Mouse (Mus musculus): ENCODE data around the gene Srsf1.
"Not testable (repeated sequence)": the region's sequence is repeated elsewhere in the genome, so short reads cannot be mapped to it uniquely, and the experiment has no call there.

Srsf1 gene

DNA sequence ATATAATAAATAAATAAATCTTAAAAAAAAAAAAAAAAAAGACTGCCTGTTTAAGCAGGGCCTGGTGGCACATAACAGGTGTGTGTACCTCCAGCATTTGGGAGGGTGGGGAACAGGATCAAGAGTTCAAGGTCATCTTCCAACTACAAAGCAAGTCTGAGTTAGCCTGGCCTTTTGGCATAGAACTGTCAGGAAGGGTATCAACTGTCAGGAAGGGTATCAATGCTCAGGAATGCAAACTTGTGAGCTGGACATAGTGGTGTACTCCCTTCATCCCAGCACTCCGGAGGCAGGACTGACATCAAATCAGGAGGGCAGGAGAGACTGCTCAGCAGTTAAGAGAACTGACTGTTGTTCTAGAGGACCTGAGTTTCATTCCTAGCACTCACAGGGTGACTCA lies 8.1 kb upstream of the Srsf1 start:
- DNase-seq (ENCODE audit: low read depth), result no peak

DNA sequence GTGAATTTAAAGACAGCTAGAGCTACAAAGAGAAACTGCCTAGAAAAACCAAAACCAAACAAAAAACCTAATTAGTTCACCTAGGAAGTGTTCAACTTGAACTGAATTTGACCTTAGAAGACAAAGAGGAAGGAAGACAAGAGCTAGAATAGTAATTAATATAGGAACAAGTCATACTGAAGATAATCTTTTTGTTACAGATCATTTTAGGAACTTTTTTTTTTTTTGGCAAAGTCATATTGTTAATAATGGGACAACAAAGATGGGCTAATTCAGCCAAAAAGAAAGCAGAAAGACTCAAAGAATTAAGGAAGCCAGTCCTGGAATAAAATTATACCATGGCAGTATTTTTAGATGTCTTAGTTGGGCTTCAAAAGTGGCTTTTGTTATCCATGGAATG lies 2.9 kb upstream of the Srsf1 start:
- no peak for DNase-seq (ENCODE audit: low read depth)

- not testable (repeated sequence) for DNase-seq (ENCODE audit: low read depth)
These were observed 2.0 kb upstream of the Srsf1 start for GRCm38 (mm10) chr11:88045159-88045558.

DNA sequence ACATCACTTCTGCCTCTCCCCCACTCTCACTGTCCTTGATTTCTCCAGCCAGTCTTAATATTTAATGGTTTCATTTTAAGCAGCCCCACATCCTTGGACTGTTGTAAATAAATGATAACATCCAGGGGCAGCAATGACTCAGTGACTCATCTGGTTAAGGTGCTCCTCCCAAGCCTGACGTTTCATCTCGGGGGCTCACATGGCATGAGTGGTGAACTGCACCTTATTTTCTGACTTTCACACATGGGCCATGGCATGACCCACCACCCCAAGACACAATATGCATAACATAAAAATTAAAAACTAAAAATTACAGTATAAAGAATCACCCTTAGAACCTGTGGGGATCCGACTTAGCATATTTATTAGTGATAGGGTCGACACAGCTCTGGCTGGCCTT lies 1.3 kb upstream of the Srsf1 start:
- DNase-seq (ENCODE audit: low read depth), result no peak

GRCm38 (mm10) chr11:88046323-88046937 lies 743 bp upstream of the Srsf1 start:
- no peak for DNase-seq (ENCODE audit: low read depth)

DNA sequence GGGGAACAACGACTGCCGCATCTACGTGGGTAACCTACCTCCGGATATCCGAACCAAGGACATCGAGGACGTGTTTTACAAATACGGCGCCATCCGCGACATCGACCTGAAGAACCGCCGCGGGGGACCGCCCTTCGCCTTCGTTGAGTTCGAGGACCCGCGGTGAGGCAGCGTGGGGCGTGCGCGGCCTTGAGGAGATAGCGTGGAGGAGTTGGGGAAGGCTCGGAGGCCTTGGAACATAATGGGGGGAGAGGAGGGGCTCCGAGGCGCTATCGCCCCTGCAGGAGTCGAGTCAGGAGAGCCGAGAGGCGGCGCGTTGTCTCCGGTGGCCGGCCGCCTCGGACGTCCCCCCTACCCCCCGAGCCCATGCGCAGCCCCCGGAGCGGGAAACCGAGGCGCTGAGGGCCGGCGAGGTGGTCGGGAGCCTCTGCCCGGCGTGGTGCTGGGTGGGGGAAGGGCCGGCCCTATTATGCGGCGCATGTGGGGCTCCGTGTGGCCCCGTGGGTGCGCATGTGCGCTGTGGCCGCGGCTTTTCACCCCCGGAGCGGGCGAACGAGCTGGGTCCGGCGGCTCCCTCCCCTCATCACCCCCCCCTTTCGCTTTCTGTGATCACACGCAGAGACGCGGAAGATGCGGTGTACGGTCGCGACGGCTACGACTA lies 828 bp downstream of the Srsf1 start:
- DNase-seq (ENCODE audit: low read depth), result peak; percentile 81

DNA sequence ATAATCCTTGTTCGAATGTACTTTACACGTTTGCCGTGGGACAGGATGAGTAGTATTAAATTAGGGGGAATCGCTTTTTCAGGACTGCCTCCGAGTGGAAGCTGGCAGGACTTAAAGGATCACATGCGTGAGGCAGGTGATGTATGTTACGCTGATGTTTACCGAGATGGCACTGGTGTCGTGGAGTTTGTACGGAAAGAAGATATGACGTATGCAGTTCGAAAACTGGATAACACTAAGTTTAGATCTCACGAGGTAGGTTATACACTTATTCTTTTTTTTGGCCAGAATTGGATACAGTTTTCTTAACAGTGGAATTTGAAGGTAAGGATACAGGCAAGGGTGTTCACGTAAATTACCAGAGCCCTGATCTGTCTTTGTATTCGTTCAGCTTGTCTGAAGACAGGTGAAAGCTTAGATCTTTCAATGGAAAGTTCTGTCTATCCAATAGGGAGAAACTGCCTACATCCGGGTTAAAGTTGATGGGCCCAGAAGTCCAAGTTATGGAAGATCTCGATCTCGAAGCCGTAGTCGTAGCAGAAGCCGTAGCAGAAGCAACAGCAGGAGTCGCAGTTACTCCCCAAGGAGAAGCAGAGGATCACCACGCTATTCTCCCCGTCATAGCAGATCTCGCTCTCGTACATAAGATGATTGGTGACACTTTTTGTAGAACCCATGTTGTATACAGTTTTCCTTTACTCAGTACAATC lies 1.9 kb downstream of the Srsf1 start:
- peak; percentile 41 for DNase-seq (ENCODE audit: low read depth)

GRCm38 (mm10) chr11:88049732-88050131 lies 2.6 kb downstream of the Srsf1 start:
- no peak for DNase-seq (ENCODE audit: low read depth)

DNA sequence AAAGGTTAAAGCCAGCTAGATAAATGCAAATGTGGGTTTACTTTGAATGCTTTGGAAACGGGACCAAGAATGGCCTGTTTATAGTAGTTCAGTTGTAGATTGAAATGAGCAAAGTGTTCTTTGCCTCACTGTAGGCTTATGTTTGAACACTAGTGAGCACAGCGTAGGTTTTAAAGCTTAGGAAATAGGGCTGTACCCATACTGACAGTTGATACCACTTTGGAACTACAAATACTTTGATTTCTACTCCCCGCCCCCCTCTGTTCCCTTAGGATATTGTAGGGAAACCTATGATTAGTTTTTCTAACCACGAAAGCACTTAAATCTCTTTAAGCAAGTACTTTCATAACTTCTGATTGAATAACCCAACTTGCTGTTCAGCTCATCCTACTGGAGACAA lies 5.5 kb downstream of the Srsf1 start:
- DNase-seq (ENCODE audit: low read depth), result no peak

GRCm38 (mm10) chr11:88053821-88054220 lies 6.6 kb downstream of the Srsf1 start:
- DNase-seq (ENCODE audit: low read depth), result no peak

GRCm38 (mm10) chr11:88054589-88054988 lies 7.4 kb downstream of the Srsf1 start:
- DNase-seq (ENCODE audit: low read depth), result peak; percentile 79

- DNase-seq (ENCODE audit: low read depth), result no peak
These were observed 8.6 kb downstream of the Srsf1 start for GRCm38 (mm10) chr11:88055777-88056176.

- peak; percentile 26 for DNase-seq (ENCODE audit: low read depth)
These were observed 10.6 kb downstream of the Srsf1 start for GRCm38 (mm10) chr11:88057788-88058187.

GRCm38 (mm10) chr11:88059141-88059540 lies 12.0 kb downstream of the Srsf1 start:
- peak; percentile 84 for DNase-seq (ENCODE audit: low read depth)

- peak; percentile 45 for DNase-seq (ENCODE audit: low read depth)
These were observed 14.9 kb downstream of the Srsf1 start for GRCm38 (mm10) chr11:88061892-88062625.

GRCm38 (mm10) chr11:88065732-88066131 lies 18.6 kb downstream of the Srsf1 start:
- no peak for DNase-seq (ENCODE audit: low read depth)

DNA sequence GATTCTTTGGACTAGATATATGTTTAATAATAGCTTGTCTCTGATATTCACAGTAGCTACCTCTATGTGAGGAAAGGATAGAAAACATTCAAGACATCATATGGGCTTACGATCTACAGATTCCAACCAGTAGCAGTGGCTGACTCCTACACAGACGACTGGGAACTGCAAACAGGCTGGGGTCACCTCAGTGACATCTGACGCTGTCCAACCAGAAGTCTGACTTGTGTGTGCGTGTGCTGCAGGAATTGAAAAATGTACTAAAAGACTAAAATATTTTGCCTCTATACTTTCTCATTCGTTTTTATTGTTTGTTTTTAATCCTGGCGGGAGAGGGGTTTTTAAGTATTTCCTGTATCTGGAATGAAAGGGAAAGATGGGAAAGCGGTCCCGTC lies 20.0 kb downstream of the Srsf1 start:
- DNase-seq (ENCODE audit: low read depth), result no peak

DNA sequence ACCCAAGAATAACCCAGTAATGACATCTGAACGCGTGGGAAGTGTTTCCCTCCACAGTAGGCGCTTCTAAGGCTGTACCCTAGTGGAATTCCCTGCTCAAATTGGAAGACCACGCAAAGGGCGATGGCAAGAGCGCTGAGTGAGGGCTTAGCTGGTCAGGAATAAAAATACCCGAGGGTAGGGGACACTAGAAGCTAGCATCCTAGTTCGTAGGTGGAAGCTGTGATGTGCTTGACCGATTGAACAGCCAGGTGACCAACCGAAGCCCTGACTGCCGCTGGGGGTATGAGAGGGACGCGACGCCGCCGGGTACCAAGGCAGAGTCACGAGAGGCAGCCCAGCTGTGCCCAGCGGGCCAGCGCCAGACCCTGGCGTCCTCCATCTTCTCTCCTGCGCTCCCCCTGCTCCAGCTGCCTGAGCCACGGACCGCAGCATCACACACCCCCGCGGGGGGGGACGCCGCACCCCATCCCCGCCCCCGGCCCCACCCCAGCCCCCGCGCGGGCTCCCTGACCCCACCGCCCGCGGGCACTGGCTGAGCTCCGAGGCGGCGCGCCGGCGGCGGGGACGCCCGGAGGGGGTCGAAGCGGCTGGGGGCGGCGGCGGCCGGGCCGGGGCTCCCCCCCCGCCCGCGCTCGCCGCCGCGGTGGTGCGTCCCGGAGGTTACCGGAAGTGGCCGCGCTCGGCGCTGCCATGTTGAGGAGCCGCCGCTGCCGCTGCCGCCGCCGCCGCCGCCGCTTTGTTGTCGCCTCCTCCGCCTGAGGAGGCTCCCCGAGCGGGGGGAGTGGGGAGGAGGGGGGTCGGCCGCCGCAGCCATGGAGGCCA lies 20.6 kb downstream of the Srsf1 start, which contains the start of gene Vezf1:
Gene Vezf1 (plus strand): TSS at position 694 of the 825 bp plus-strand sequence.
- peak; percentile 86 for DNase-seq (ENCODE audit: low read depth)

- DNase-seq (ENCODE audit: low read depth), result peak; percentile 70
These were observed 21.5 kb downstream of the Srsf1 start for GRCm38 (mm10) chr11:88068411-88069245.

- no peak for DNase-seq (ENCODE audit: low read depth)
These were observed 22.0 kb downstream of the Srsf1 start for GRCm38 (mm10) chr11:88069246-88069570.

GRCm38 (mm10) chr11:88070392-88070791 lies 23.2 kb downstream of the Srsf1 start:
- peak; percentile 31 for DNase-seq (ENCODE audit: low read depth)
